Mouse (Mus musculus): ENCODE results near the gene Gm20708. TPM values are rescaled to one million over a fixed set of nuclear protein-coding genes. Genes with fewer than 3 reads are reported as not detected.
"Not testable (repeated sequence)": the region's sequence is repeated elsewhere in the genome, so short reads cannot be mapped to it uniquely, and the experiment has no call there.

The Gm20708 gene
- polyA plus RNA-seq, 1 experiment from 2014 or later = 1.5 TPM

DNA sequence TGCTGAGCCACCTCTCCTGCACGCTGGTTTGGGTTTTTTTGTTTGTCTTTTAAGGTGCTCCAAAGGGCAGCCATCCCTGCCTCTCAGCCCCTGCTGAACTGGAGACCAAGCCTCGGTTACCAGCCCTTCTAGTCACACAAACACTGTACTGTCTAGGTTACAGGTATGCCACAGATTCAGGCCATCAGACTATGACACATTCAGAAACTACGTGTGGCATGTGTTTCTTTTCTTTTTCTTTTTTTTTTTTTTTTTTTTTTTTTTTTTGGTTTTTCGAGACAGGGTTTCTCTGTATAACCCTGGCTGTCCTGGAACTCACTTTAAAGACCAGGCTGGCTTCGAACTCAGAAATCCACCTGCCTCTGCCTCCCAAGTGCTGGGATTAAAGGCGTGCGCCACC lies 21.0 kb upstream of the Gm20708 start:
- H3K27ac ChIP-seq; H3K4me3 ChIP-seq (ENCODE audit: inconsistent target); H3K36me3 ChIP-seq (ENCODE audit: inconsistent target); H3K79me2 ChIP-seq (ENCODE audit: inconsistent target): not testable (repeated sequence)
- 92% methylated on average over 4 of the region's 7 CpGs for WGBS (ENCODE audit: missing documents)

DNA sequence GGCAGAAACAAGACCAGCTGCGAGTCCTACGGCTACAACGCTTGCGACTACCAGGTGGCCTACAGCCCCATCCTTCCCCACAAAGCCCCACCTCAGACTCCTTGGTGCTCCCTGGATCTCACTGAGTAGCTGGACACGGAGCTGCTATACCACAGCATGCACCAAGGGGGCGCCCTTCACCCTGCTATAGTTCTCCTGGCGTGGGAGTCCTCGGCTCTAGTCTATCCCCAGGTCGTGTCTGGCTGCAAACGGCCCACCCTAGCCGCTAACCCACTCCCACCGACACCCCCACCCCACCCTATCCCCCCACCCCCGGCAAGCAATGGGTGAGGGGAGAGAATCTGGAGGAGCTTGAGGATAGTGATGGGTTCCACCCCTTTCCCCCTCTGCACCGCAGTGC lies 19.2 kb upstream of the Gm20708 start:
- no peak overlapping the region for H3K27ac ChIP-seq
- no peaks in the 10 kb centered on the region for H3K79me2 ChIP-seq (ENCODE audit: inconsistent target)
- WGBS (ENCODE audit: missing documents) = 24% methylated on average over 13 of the region's 14 CpGs
- H3K36me3 ChIP-seq (ENCODE audit: inconsistent target) = no peaks in the 10 kb centered on the region
- no peak overlapping the region for H3K4me3 ChIP-seq (ENCODE audit: inconsistent target)

DNA sequence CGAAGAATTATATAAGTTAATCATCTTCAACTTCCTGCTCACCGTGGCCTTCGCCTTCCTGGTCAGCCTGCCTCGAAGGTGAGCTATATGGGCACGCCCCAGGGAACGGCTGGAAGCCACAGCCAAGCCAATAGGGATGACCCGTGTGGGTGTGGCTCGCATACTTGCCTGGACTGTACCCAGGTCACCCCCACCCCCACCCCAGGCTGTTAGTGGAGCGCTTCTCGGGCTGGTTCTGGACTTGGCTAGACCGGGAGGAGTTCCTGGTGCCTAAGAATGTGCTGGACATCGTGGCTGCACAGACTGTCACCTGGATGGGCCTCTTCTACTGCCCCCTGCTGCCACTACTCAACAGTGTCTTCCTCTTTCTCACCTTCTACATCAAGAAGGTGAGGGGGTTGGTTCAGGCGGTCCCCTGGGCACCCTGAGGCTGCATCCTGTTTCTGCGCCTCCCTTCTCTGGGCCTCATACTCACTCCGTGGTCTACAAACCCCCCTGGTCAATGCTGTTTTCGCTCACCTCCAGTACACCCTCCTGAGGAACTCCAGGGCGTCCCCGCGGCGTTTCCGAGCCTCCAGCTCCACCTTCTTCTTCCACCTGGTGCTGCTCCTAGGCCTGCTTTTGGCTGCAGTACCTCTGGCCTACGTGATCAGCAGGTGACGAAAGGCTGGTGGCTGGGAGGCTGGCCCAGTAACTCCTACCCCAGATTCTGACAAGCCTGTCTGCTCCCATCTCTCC lies 18.6 kb upstream of the Gm20708 start:
- no peak overlapping the region for H3K27ac ChIP-seq

DNA sequence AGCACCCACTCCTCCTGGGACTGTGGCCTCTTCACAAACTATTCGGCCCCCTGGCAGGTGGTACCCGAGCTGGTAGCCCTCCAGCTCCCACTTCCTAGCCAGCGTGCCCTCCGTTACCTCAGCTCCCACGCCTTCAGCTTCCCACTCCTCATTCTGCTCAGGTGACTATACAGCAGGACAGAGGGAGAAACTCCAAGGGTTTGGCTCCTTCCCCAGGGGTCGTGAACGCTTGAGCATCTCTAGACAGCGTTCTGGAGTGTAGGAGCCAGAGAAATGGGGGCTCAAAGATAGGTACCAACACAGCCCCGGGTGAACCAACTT lies 18.1 kb upstream of the Gm20708 start:
- 96% methylated on average over 8 of the region's 9 CpGs for WGBS (ENCODE audit: missing documents)
- H3K27ac ChIP-seq = no peak overlapping the region
- no peaks in the 10 kb centered on the region for H3K36me3 ChIP-seq (ENCODE audit: inconsistent target)
- no peak overlapping the region for H3K4me3 ChIP-seq (ENCODE audit: inconsistent target)
- no peaks in the 10 kb centered on the region for H3K79me2 ChIP-seq (ENCODE audit: inconsistent target)

More for the DNA sequence above, 18.6 kb upstream of the Gm20708 start:
- Histone ChIP-seq H3K79me2 (ENCODE audit: inconsistent target) (no peaks in the 10 kb centered on the region), H3K4me3 (ENCODE audit: inconsistent target) (no peak overlapping the region), H3K36me3 (ENCODE audit: inconsistent target) (no peaks in the 10 kb centered on the region)
- WGBS (ENCODE audit: missing documents) = 81% methylated on average over 18 of the region's 23 CpGs

DNA sequence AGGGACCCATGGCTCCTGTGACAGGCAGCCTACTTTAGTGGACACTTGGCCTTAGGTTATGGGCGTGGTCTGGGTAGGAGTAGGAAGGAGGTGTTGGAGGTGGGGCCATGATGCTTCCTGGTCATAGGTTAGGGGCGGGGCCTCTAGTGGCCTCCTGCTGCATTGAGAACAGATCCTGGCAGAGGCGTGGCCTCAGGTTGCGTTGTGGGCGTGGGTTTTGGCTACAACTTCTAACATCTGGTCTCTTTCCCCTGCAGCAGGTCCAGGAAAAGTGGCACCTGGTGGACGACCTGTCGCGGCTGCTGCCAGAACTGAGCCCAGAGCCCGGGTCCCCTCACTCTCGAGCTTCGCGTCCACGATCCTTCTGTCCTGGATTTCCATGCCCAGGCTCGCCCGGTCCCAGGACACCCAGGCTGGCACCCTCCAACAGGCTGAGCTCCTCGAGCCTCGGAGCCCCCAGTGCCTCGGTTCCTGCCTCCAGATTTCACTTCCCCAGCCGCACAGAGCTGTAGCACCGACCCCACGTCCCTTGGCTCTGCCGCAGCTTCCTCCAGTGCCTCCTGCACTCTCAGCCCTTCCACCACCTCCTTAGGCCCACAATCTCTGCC lies 17.1 kb upstream of the Gm20708 start:
- Histone ChIP-seq H3K27ac (peak overlapping the region; percentile 27), H3K36me3 (ENCODE audit: inconsistent target) (no peaks in the 10 kb centered on the region), H3K4me3 (ENCODE audit: inconsistent target) (peak overlapping the region; percentile 0; the same call in 1 of the 2 replicates), H3K79me2 (ENCODE audit: inconsistent target) (no peaks in the 10 kb centered on the region)
- 6% methylated on average over 22 of the region's 22 CpGs for WGBS (ENCODE audit: missing documents)

DNA sequence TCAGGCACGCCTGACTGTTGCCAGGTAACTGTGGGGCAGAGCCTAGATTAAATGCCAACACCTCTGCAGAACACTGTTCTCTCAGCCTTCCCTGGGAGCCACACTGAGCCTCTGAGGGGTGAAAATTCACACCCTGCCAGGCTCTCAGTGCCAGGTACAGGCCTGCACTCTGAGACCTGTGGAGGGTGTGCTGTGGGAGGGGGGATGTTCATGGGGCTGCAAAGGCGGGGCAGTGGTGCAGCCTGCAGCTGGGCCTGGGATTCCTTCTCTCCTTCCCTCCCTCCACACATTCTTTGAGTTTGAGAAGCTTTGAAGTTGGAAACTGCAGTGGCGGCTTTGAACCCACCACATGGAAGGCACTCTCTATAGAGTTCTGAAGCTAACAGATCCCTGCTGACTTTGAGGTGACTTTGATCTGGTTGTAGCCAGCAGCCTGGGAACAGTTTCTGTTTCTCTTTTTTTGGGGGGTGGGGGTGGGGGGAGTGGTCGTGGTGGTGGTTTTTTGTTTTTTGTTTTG lies 15.4 kb upstream of the Gm20708 start:
- no peaks in the 10 kb centered on the region for H3K79me2 ChIP-seq (ENCODE audit: inconsistent target)
- H3K27ac ChIP-seq = no peak overlapping the region
- no peaks in the 10 kb centered on the region for H3K36me3 ChIP-seq (ENCODE audit: inconsistent target)
- 76% methylated on average over 4 of the region's 4 CpGs for WGBS (ENCODE audit: missing documents)
- H3K4me3 ChIP-seq (ENCODE audit: inconsistent target) = no peak overlapping the region

DNA sequence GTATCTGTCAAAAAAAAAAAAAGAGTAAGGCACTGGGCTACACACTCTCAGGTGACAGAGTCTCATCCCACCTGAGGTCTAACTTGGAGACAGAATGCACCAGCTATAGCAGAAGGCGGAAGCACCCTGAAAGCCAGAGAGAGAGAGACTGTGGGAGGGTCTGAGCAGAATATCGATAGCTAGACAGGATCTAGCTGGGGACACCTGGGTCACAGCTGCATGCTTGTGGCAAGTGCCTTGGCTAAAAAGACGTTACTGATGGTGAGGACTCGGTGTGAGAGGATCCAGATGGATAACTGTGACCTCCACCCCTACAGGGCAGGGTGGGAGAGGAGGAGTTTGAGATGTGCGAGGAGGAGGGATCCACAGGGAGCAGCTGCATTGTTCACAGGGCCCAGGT lies 12.5 kb upstream of the Gm20708 start:
- no peak overlapping the region for H3K4me3 ChIP-seq (ENCODE audit: inconsistent target)
- no peaks in the 10 kb centered on the region for H3K36me3 ChIP-seq (ENCODE audit: inconsistent target)
- 95% methylated on average over 5 of the region's 5 CpGs for WGBS (ENCODE audit: missing documents)
- no peak overlapping the region for H3K27ac ChIP-seq
- H3K79me2 ChIP-seq (ENCODE audit: inconsistent target) = no peaks in the 10 kb centered on the region

DNA sequence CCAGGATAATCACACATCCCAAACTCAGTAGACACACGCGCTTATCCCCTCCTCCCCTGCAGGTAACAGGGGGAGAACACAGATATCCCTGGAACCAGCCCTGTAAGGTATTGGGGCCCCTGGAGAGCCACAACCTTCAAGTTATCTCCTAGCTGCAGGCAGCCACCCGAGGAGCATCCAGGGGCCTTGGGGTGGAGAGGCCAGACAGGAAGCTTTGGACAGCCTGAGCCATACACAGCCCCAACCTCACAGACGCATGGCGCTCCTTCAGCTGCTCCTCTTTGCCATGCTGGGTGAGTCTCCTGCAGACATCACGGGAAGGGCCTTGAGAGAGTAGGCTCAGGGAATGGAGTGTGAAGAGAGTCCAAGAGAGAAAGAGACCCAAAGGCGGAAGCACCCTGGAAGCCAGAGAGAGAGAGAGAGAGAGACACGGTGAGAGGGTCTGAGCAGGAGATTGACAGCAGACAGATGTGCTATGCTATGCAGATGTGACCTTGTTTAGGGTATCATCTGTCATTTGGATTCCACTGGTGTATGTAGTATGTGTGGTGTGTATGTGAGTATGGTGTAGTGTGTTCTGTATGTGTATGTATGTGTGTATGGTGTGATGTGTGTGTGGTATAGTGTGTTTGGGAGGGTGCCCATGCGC lies 11.8 kb upstream of the Gm20708 start, which contains the start of gene 6030468B19Rik:
Gene 6030468B19Rik (plus strand): TSS at position 150 of the 649 bp plus-strand sequence.
- 88% methylated on average over 9 of the region's 9 CpGs for WGBS (ENCODE audit: missing documents)
- Histone ChIP-seq H3K36me3 (ENCODE audit: inconsistent target) (no peaks in the 10 kb centered on the region), H3K27ac (no peak within 1 kb of the TSS), H3K4me3 (ENCODE audit: inconsistent target) (no peak within 1 kb of the TSS), H3K79me2 (ENCODE audit: inconsistent target) (no peaks in the 10 kb centered on the region)

DNA sequence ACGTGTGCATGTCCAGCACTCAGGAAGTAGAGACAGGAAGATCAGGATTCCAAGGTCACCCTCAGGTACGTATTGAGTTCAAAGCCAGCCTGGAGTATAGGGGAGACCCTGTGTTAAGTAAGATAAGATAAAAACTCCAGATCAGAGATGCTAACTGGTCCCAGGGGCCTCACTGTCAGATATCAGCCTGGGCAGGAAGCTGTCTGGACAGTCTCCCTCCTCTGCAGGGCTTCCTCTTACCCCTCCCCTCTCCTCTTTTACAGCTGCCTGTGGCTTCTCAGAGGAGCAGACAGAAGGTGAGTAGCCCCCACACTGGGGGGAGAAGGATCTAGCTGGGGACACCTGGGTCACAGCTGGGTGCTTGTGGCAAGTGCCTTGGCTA lies 11.3 kb upstream of the Gm20708 start:
- H3K36me3 ChIP-seq (ENCODE audit: inconsistent target) = no peaks in the 10 kb centered on the region
- no peak overlapping the region for H3K4me3 ChIP-seq (ENCODE audit: inconsistent target)
- 51% methylated on average over 2 of the region's 2 CpGs for WGBS (ENCODE audit: missing documents)
- H3K79me2 ChIP-seq (ENCODE audit: inconsistent target) = no peaks in the 10 kb centered on the region
- no peak overlapping the region for H3K27ac ChIP-seq

DNA sequence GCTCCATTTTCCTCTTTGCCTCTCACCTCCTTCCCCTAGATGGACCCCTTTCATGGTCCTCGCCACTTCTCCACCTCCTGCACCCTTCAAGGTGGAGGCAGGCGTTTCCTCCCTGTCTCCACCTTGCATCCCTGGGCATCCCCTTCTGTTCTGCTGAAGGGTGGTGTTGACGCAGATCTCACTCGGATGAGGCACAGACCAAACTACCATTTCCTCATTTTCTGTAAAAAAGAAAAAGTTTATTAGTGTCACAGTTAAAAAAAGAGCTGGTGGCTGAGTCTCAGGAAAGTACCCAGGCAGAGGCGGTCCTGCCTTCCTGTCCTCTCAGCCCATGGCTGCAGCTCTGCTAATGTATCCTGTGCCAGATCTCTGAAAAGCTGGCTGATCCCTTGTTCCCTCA lies 10.3 kb upstream of the Gm20708 start:
- no peak overlapping the region for H3K27ac ChIP-seq
- H3K79me2 ChIP-seq (ENCODE audit: inconsistent target) = no peaks in the 10 kb centered on the region
- WGBS (ENCODE audit: missing documents) = 13% methylated on average over 5 of the region's 5 CpGs
- H3K4me3 ChIP-seq (ENCODE audit: inconsistent target) = no peak overlapping the region
- H3K36me3 ChIP-seq (ENCODE audit: inconsistent target) = no peaks in the 10 kb centered on the region

DNA sequence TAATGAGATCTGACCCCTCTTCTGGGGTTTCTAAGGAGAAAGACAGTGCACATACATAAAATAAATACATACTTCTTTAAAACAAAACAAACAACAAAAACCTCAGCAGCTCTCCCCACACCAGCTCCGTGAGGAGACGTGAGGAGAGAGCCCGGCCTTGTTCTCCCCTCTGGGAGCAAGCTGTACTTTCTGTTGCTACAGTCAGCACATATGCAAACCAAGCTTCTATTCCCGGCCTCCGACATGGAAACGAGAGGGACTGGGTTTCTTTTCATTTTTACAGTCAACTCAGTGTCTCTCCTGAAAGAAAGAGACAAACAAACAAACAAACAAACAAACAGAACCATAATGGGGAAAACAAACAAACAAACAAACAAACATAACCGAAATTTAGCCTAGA lies 9.4 kb upstream of the Gm20708 start:
- Histone ChIP-seq H3K79me2 (ENCODE audit: inconsistent target) (no peaks in the 10 kb centered on the region), H3K36me3 (ENCODE audit: inconsistent target) (no peaks in the 10 kb centered on the region), H3K4me3 (ENCODE audit: inconsistent target) (no peak overlapping the region), H3K27ac (no peak overlapping the region)
- WGBS (ENCODE audit: missing documents) = 90% methylated on average over 6 of the region's 7 CpGs

DNA sequence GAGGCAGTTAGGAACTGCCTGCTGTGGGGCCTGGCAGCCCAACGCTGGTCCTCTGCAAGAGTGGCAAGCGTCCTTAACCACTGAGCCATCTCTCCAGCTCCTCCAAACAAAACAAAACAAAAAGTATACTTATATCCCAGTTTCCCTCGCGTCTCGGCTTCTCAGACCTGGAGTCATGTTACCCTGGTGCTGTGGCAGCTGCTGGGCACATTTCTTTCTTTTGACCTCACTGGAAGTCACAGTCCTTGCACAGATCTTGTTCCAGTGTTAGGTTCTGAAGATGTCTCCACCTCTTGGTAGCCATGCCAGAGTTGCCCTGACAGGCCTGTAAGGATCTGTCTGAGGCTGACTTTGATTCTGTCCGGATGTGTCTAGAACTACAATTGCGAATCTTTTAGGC lies 7.8 kb upstream of the Gm20708 start:
- H3K4me3 ChIP-seq (ENCODE audit: inconsistent target) = no peak overlapping the region
- no peaks in the 10 kb centered on the region for H3K79me2 ChIP-seq (ENCODE audit: inconsistent target)
- H3K36me3 ChIP-seq (ENCODE audit: inconsistent target) = no peaks in the 10 kb centered on the region
- WGBS (ENCODE audit: missing documents) = 94% methylated on average over 7 of the region's 7 CpGs
- H3K27ac ChIP-seq = no peak overlapping the region

DNA sequence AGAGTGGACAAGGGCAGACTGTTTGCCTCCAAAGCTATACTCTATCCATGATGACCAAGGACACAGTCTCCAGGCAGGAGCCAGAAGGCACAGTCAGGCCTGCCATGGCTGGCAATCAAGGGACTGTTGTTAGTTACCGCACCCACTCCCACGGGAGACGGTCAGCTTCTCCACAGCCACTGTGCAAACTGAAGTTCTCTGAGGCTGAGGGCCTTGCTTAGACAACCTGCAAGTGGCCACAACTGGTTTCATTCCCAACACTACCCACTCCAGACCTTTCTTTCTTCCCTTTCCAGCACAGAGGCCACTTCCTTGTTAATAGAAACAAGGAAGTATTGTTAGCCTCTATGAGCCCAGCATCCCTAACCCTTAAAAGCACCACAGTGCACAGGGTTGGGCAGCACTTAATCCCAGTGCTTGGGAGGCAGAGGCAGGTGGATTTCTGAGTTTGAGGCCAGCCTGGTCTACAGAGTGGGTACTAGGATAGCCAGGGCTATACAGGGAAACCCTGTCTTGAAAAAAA lies 6.2 kb upstream of the Gm20708 start:
- H3K36me3 ChIP-seq (ENCODE audit: inconsistent target) = no peaks in the 10 kb centered on the region
- H3K79me2 ChIP-seq (ENCODE audit: inconsistent target) = no peaks in the 10 kb centered on the region
- no peak overlapping the region for H3K4me3 ChIP-seq (ENCODE audit: inconsistent target)
- H3K27ac ChIP-seq = peak overlapping the region; percentile 17; the same call in 1 of the 2 replicates
- WGBS (ENCODE audit: missing documents) = 78% methylated on average over 3 of the region's 3 CpGs

DNA sequence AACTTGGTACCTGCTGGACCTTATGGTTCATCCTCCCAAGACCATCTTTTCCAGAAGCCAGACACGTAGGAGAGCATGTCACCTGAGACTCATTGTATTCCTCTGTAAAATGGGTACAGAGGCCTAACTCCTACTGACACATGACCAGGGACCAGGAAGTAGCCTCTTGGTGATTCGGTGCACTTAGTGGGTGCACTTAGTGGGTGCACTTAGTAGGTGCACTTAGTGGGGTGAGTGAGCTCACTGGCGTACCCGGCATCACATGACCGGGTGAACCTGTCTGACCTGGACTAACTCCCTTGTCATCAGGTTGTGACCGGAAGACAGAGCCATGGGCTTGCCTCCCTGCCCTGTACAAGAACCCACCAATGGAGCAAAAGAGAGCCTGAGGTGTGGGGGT lies 2.7 kb upstream of the Gm20708 start:
- H3K36me3 ChIP-seq (ENCODE audit: inconsistent target) = no peaks in the 10 kb centered on the region
- H3K79me2 ChIP-seq (ENCODE audit: inconsistent target) = peaks cover 20% of the 10 kb centered on the region
- H3K4me3 ChIP-seq (ENCODE audit: inconsistent target) = no peak overlapping the region
- WGBS (ENCODE audit: missing documents) = 97% methylated on average over 6 of the region's 6 CpGs
- H3K27ac ChIP-seq = no peak overlapping the region

Measured in macrophage (primary cell).